Mouse (Mus musculus) T-helper 17 cell (primary cell): Measurements from ENCODE around the gene Akap2.

Experiments
- in situ Hi-C, 2 experiments: fragments of 300-600 bp; cut with MboI, MseI; formaldehyde crosslinking; loops; 1 replicate in 1 of 2; 2 replicates in 1 of 2; pipeline ENCODE4 v1.15.1; 2025; ENCODE audit warnings: high pct_unique_total_duplicates in 2 of 2

Gene Akap2

DNA sequence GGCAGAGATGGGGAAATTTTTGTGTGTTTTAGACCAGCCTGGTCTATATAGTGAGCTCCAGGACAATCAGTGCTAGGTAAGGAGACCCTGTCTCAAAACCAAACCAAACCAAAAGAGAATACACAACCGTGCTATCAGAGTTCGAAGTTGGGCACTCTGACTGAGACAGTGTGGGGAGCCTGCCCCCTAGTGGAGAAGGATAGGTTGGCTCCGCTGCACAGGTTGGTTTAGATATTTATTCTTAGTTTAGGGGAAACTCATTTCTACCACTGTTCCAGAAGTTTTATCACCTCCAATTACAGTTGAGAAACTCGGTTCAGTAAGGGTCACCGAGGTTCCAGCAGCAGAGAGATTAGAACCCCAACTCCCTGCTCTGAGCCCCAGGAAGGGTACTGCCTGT, 186.8 kb downstream of the Akap2 start:
- in situ Hi-C loops, result loop anchor here (10.0 kb wide), 2 partner anchors 351 to 449 kb away; no protein-coding TSS in a partner anchor

DNA sequence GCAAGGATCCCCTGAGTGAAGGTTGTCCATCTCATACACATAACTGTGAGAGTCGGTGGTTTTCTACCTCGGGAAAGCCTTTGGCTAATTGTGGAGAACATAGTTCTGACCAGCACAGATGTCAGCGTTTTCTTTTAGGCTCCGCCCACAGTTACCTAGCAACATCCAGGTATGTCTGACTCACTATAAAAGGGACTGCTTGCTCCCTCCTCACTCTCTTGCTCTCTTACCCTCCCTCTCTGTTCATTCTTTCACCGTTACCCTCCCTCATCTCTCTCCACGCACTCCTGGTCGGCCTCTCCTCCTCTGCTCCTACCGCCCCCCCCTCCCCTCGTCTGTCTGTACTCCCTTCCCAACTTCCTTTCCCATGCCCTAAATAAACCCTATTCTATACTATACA, 187.2 kb downstream of the Akap2 start:
- in situ Hi-C loops, result loop anchor here (10.0 kb wide), 2 partner anchors 350 to 450 kb away; no protein-coding TSS in a partner anchor

DNA sequence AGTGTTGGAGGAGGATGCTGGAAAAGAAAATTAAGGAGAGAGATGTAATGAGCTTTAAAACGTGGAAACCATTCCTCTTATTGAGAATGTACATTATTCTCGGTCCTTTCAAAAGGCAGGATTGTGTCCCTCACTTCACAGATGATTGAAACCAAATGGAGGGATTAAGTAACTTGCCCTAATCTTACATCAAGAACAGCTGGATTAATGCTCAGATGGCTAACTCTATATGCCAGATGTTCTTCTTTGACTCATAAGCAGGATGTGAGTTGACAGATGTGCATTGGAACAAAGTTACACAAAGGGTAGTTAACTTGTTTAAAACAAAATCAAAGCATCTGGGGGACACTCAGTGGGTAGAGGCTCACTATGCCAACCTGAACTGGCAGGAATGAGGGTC, 189.3 kb downstream of the Akap2 start:
- in situ Hi-C loops, result loop anchor here (10.0 kb wide), 2 partner anchors 348 to 452 kb away; no protein-coding TSS in a partner anchor

DNA sequence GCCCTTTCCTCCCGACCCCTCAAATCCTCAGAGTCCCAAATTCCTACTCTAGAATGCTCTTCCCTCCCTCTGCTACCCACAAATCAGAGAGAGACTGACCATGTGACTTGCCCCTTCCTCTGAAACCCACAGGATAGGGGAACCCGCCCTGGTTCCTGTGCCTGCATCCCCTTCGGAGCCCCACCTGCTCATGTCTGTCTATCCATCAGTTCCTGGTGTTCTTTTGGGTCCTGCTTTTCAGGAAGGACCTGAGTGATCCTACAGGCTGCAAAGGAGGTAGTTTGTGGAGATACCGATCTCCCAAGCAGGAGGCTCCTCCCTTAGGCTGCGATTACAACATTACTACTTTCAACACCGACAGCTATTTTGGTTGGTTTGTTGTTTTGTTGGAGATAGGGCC, 191.4 kb downstream of the Akap2 start:
- in situ Hi-C loops, result loop anchor here (10.0 kb wide), 2 partner anchors 346 to 454 kb away; no protein-coding TSS in a partner anchor

- in situ Hi-C loops, result no loop called here
These were observed 195.6 kb downstream of the Akap2 start for GRCm38 (mm10) chr4:57913021-57913420.

GRCm38 (mm10) chr4:57914193-57915190, 197.0 kb downstream of the Akap2 start:
- in situ Hi-C loops, result no loop called here

DNA sequence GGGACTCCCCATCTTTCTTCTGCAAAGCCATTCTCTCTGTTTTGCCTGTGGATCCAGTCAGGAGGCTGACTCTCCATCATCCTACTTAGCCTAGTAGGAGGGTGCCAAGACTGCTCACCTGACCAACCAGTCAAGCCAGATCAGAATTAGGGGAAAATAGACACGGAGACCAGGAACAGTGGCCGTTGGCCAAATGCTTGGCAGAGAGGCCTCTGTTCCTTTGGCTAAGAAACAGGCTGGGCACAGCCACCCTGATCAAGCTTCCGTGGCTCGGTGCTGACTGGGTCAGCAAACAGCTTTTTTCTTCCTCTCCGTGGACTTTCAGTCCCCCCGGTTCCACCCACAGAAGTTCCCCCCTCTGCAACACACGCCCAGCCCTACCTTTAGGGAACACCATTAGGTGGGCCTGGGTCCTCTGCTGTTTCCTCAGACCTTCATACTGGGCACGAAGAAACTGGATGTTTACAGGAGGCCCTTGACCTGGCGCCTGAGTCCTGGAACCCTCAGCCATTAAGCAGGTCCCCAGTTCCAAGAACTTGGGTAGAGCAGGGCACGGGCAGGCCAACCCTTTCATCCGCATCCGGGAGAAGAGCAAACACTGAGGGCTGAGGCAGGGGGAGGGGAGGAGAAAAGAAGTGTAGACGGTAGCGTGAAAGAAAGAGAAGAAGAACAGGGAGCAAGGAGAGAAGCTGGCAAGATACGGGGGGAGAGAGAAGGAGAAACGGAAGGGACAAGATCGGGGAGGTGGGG, 197.9 kb downstream of the Akap2 start:
- in situ Hi-C loops, result no loop called here

DNA sequence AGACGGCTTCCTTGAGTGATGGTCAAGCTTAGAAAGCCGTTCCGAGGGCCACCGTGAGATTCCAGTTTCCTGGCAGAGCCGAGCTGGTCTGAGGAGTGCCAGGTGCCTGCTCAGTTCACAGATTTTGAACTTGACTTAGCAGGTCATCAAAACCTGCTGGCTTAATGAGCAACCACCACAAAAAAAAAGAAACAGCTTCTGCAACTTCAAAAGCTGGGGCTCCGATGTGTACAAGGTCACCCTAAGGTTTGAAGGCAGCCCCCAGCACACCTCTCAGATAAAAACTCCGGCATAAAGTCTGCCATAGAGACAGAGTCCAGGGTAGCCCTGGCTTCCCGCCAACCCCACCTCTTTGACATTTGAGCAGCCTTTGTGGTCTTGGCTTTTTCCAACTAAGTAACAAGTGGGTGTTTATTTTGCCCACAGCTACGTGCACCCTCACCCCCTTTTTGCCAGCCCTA, 198.8 kb downstream of the Akap2 start, which contains the start of gene D630039A03Rik:
TSS of gene D630039A03Rik (minus strand) at position 97 of the 461 bp plus-strand sequence.
- in situ Hi-C loops, result no loop called here

DNA sequence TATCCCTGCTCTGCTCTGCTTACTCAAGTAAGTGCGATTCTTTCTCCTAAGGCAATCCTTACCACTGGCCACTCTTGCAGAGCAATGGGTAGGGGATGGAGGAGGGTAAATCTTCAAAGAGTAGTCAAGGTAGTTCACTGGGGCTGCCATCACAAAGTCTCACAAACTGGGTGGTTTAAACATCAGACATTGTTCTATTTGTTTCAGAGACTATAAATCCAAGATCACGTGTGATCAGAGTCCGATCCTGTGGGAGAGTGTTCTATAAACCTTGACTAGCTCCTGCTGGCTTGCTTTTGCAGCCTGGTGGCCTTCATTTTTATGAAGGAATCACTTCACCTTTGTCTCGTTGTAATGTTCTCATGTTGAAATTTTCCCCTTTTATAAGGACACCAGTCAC, 199.3 kb downstream of the Akap2 start:
- in situ Hi-C loops, result no loop called here

DNA sequence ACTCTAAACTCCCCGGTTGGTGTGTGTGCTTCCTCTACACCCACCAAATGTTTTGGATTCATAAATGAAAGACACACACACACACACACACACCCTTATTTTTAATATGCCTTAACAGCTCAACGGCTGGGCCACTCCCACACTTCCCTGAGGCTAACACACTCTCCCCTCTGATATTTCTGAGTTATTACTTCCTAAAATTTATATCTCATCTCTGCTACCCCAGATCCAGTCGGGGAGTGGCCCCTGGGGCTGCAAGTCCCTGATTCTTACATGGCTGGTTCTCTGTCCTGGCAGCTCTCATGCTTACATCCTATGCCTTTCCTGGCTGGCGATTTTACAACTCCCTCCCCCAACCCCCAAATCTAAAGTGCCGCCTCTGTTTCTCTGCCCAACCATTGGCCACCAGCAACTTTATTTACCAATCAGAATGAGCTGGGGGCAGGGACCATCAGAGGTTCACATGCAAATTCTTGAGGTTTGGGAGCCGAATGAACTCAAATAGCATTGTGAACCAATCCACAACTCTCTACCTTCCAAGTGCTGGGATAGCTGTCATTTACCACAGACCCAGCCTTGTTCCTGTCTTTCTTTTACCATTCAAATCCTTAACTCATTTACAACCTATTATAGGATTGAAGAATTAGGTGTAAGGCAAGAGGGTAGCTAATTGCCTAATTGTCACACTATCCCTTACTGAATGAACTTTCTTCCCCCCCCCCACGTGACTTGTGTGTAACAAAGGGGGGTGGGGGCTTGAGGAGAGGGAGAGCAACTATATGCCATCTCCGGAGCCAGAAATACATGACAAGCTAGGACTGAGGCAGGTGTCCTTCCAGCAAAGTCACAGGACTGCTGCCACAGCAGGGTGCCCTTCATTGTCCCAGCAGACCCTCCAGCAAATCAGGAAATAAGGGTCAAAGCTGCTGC, 202.3 kb downstream of the Akap2 start:
- in situ Hi-C loops, result loop anchor here in 1 of 2 experiments (10.0 kb wide), 1 partner anchor 1025 kb away; the partner anchor contains the start of gene Zkscan16

GRCm38 (mm10) chr4:57920522-57920921, 203.1 kb downstream of the Akap2 start:
- in situ Hi-C loops, result loop anchor here in 1 of 2 experiments (10.0 kb wide), 1 partner anchor 1024 kb away; the partner anchor contains the start of gene Zkscan16

DNA sequence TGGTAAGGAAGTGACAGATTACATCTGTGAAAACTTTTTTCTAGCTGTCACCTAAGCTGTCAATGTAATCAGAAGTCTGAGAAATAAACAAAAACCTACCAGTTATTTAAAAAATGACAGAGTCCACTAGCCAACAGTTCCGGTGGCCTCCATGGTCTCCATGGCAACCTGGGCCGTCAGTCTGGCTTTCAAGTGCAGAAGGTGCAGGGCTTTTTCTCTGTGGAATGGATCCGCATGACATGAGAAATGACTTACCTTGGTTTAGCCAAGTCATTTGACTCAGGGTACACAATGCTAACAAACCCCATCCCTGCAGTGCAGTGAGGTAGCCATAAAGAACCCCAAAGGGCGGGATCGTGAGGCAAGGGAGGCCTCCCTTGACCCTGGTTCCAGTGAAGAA, 204.7 kb downstream of the Akap2 start:
- in situ Hi-C loops, result loop anchor here in 1 of 2 experiments (10.0 kb wide), 1 partner anchor 1023 kb away; the partner anchor contains the start of gene Zkscan16

- in situ Hi-C loops, result loop anchor here in 1 of 2 experiments (10.0 kb wide), 1 partner anchor 1020 kb away; the partner anchor contains the start of gene Zkscan16
These were observed 207.2 kb downstream of the Akap2 start for GRCm38 (mm10) chr4:57924556-57925071.

DNA sequence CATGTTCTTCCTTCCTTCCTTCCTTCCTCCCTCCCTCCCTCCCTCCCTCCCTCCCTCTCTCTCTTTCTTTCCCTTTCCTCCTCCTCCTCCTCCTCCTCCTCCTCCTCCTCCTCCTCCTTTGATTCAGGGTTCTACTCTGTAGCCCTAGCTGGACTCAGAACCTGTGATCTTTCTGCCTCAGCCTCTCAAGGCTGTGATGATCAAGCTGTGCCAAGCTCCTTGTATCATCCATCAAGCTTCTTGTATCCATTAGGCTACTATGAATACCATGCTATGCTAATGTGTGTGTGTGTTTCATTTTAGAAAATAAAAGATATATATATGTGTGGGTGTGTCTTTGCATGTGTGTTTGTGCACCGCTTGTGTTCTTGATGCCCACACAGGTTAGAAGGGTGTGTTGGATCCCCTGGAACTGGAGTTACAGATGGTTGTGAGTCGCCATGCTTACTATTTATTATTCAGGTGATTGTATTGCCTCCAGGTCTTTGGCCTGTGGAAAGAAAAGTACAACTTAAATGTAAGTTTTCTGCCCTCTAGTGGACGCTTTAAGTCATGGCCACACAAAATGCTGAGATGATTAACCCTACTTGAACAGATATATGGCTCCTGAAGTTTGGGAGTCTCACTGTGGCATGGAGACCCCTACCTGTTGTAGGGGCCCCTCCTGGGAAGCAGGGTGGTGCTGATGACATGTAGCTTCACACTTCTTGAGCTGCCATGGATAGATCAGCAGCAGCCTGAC, 210.2 kb downstream of the Akap2 start:
- in situ Hi-C loops, result loop anchor here in 1 of 2 experiments (10.0 kb wide), 1 partner anchor 1017 kb away; the partner anchor contains the start of gene Zkscan16

- in situ Hi-C loops, result no loop called here
These were observed 213.2 kb downstream of the Akap2 start for GRCm38 (mm10) chr4:57930559-57931170.

GRCm38 (mm10) chr4:57934181-57934580, 216.7 kb downstream of the Akap2 start:
- in situ Hi-C loops, result no loop called here

DNA sequence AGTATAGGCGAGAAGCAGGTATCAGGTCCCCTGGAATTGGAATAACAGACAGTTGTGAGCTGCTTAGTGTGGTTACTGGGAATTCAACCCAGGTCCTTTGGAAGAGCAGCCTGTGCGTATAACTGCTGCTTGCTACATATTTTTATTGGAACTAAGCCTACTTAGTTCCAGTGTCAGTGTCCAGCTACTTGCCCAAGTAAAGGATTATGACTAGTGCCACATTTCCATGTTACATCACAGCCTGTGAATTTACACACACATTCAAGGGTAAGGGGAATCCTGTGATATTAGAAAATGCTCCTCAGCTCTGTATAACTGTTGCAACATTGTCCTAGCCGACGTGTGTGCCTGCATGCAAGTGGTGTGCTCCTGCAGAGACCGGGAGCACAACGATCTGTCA, 219.8 kb downstream of the Akap2 start:
- in situ Hi-C loops, result no loop called here

GRCm38 (mm10) chr4:57940631-57941030, 223.2 kb downstream of the Akap2 start:
- in situ Hi-C loops, result no loop called here

GRCm38 (mm10) chr4:57942892-57943291, 225.4 kb downstream of the Akap2 start:
- in situ Hi-C loops, result no loop called here
